Mouse (Mus musculus) spleen, adult 2 months (tissue): ENCODE results near the gene Crybg2.

Experiments
- CTCF ChIP-seq: fragments of 200-500 bp; IDR thresholded peaks from 2 replicates; pipeline ENCODE4 v1.5.1; 2011; ENCODE audit warnings: mild to moderate bottlenecking, inconsistent platforms; ENCODE audit not compliant: insufficient read depth, insufficient read length, insufficient replicate concordance; ENCODE audit errors: extremely low read depth
- POLR2A ChIP-seq: fragments of 200-500 bp; IDR thresholded peaks from 2 replicates; pipeline ENCODE4 v1.6.1; 2011; ENCODE audit warnings: low read depth, low read length, inconsistent platforms

- TF ChIP-seq CTCF: no peak
- TF ChIP-seq POLR2A: no peak
Measured at GRCm38 (mm10) chr4:134123147-134123546, 62.5 kb downstream of the Crybg2 start.
